Mouse (Mus musculus) liver, embryonic 14.5 days (tissue): Measurements from ENCODE around the gene Rgs16. TPM values are rescaled to one million over a fixed set of nuclear protein-coding genes. Genes with fewer than 3 reads are reported as not detected.
A peak's percentile ranks its signal among the peaks of the same experiment; 100 is the strongest.
"Not testable (repeated sequence)": the region's sequence is repeated elsewhere in the genome, so short reads cannot be mapped to it uniquely, and the experiment has no call there.

Source experiments
- ATAC-seq: fragments of 200-750 bp; cut with Nextera tagmentation; 2 replicates; pipeline ENCODE4 v1.8.0; 2017; ENCODE audit warnings: moderate number of reproducible peaks, mild to moderate bottlenecking, moderate library complexity; ENCODE audit not compliant: insufficient read depth
- DNase-seq, 3 experiments: peaks; one replicate each; pipeline ENCODE4 v3.0.0-alpha.2; 2012 to 2013; ENCODE audit warnings: low read depth in 3 of 3, low spot score in 3 of 3
- H3K27ac ChIP-seq: fragments of 300-500 bp; sonication (generic); 2 replicates; pipeline ENCODE4 v1.5.1; 2014; ENCODE audit warnings: moderate library complexity, mild to moderate bottlenecking, control low read depth, inconsistent platforms
- H3K27me3 ChIP-seq: fragments of 300-500 bp; sonication (generic); 2 replicates; pipeline ENCODE4 v1.6.1; 2014; ENCODE audit warnings: mild to moderate bottlenecking, low read length, moderate library complexity; ENCODE audit not compliant: control insufficient read depth, insufficient read depth
- H3K36me3 ChIP-seq: fragments of 300-500 bp; sonication (generic); replicated peaks from 2 replicates; pipeline ENCODE4 v1.6.1; 2014; ENCODE audit warnings: low read depth; ENCODE audit not compliant: control insufficient read depth, insufficient read depth
- H3K4me1 ChIP-seq, 2 experiments: fragments of 200-500 bp in 1 of 2; fragments of 300-500 bp in 1 of 2; sonication (generic) in 1 of 2; replicated peaks; 2 replicates each; pipeline ENCODE4 v1.6.1; 2012 to 2014; ENCODE audit warnings: antibody characterized with exemption in 1 of 2, inconsistent platforms in 1 of 2, low read length in 1 of 2; ENCODE audit not compliant: control insufficient read depth in 2 of 2, insufficient read depth in 2 of 2
- H3K4me2 ChIP-seq: fragments of 300-500 bp; sonication (generic); 2 replicates; pipeline ENCODE4 v1.6.1; 2014; ENCODE audit warnings: low read depth, mild to moderate bottlenecking, control low read depth, moderate library complexity
- H3K4me3 ChIP-seq, 2 experiments: fragments of 200-500 bp in 1 of 2; fragments of 300-500 bp in 1 of 2; sonication (generic) in 1 of 2; 2 replicates each; pipeline ENCODE4 v1.5.1; 2012 to 2014; ENCODE audit warnings: low read depth in 2 of 2, low read length in 2 of 2, mild to moderate bottlenecking in 2 of 2, control low read depth in 1 of 2, inconsistent platforms in 1 of 2, moderate library complexity in 1 of 2; ENCODE audit not compliant: insufficient read depth in 1 of 2
- H3K9ac ChIP-seq: fragments of 300-500 bp; sonication (generic); replicated peaks from 2 replicates; pipeline ENCODE4 v1.6.1; 2014; ENCODE audit warnings: mild to moderate bottlenecking, control low read depth, moderate library complexity
- H3K9me3 ChIP-seq: fragments of 300-500 bp; sonication (generic); 2 replicates; pipeline ENCODE4 v1.6.1; 2016; ENCODE audit warnings: low read length, mixed read lengths; ENCODE audit not compliant: control insufficient read depth
- CTCF ChIP-seq: IDR thresholded peaks from 2 replicates; pipeline ENCODE4 v1.5.1; 2016; ENCODE audit warnings: antibody characterized with exemption, low read depth, control low read depth
- EP300 ChIP-seq: IDR thresholded peaks from 2 replicates; pipeline ENCODE4 v1.6.1; 2016; ENCODE audit warnings: antibody characterized with exemption, low read depth
- WGBS: fragments of 180-500 bp; shearing (Covaris S2); extraction: QIAGEN DNeasy Blood & Tissue Kit; methylation state at CpG from one replicate; pipeline ENCODE4 v1.1.7; 2014; ENCODE audit not compliant: insufficient replicate concordance; 5-methylcytosine and 5-hydroxymethylcytosine counted together
- polyA plus RNA-seq, 2 experiments: library from polyadenylated mRNA; depleted of rRNA in 1 of 2; stranded (reverse) in 1 of 2; unstranded in 1 of 2; fragments of >200 nt; fragmentation: Nextera tagmentation in 1 of 2; extraction: Ambion mirVana in 1 of 2; gene quantifications; 2 replicates each; pipeline versions ENCODE4 v1.2.1 to v1.2.3; 2012 to 2014

The Rgs16 gene
- polyA plus RNA-seq, 2 experiments = 0.08 TPM; not detected in 1

GRCm38 (mm10) chr1:153766298-153766697, 26.1 kb downstream of the Rgs16 start:
- no peak for TF ChIP-seq CTCF
- no peak for TF ChIP-seq EP300
- 57% methylated on average over 8 of the region's 8 CpGs for WGBS

GRCm38 (mm10) chr1:153767281-153767680, 27.1 kb downstream of the Rgs16 start:
- Histone ChIP-seq H3K27ac (no peak overlapping the region), H3K27me3 (no peaks in the 10 kb centered on the region), H3K4me1 (peaks cover 0 to 9% of the 10 kb centered on the region in 2 experiments; a peak in 2 of 4 replicates), H3K9me3 (no peaks in the 10 kb centered on the region), H3K4me3 (no peak overlapping the region), H3K36me3 (no peaks in the 10 kb centered on the region; the same call in 1 of the 2 replicates), H3K9ac (no peak overlapping the region), H3K4me2 (no peak overlapping the region)
- 50% methylated on average over 1 of the region's 1 CpGs for WGBS
- no peak for TF ChIP-seq EP300
- DNase-seq = no peak
- ATAC-seq = no peak

More at GRCm38 (mm10) chr1:153766298-153766697, 26.1 kb downstream of the Rgs16 start:
- Histone ChIP-seq H3K36me3 (peaks cover 5% of the 10 kb centered on the region), H3K9ac (no peak overlapping the region), H3K27ac (no peak overlapping the region), H3K27me3 (no peaks in the 10 kb centered on the region), H3K9me3 (no peaks in the 10 kb centered on the region), H3K4me3 (no peak overlapping the region), H3K4me1 (peaks cover 0 to 9% of the 10 kb centered on the region in 2 experiments; a peak in 2 of 4 replicates), H3K4me2 (no peak overlapping the region)
- ATAC-seq = no peak
- DNase-seq = no peak

GRCm38 (mm10) chr1:153768465-153768864, 28.3 kb downstream of the Rgs16 start:
- ATAC-seq = no peak
- no peak overlapping the region for H3K9ac ChIP-seq
- no peaks in the 10 kb centered on the region for H3K9me3 ChIP-seq
- no peak overlapping the region for H3K27ac ChIP-seq
- H3K4me3 ChIP-seq = no peak overlapping the region
- TF ChIP-seq EP300 (no peak), CTCF (no peak)
- H3K4me1 ChIP-seq = peaks cover 0 to 9% of the 10 kb centered on the region in 2 experiments; a peak in 2 of 4 replicates
- no peak overlapping the region for H3K4me2 ChIP-seq
- no peaks in the 10 kb centered on the region for H3K36me3 ChIP-seq
- 26% methylated on average over 5 of the region's 5 CpGs for WGBS
- DNase-seq = no peak
- H3K27me3 ChIP-seq = no peaks in the 10 kb centered on the region

GRCm38 (mm10) chr1:153769571-153769970, 29.4 kb downstream of the Rgs16 start:
- 47% methylated on average over 6 of the region's 6 CpGs for WGBS
- not testable (repeated sequence) for H3K36me3 ChIP-seq, H3K4me2 ChIP-seq

GRCm38 (mm10) chr1:153769998-153770775, 30.0 kb downstream of the Rgs16 start:
- Histone ChIP-seq H3K27me3 (no peaks in the 10 kb centered on the region), H3K9me3 (no peaks in the 10 kb centered on the region), H3K9ac (no peak overlapping the region), H3K36me3 (no peaks in the 10 kb centered on the region), H3K4me3 (no peak overlapping the region), H3K4me2 (no peak overlapping the region), H3K4me1 (peaks cover 0 to 9% of the 10 kb centered on the region in 2 experiments; a peak in 2 of 4 replicates), H3K27ac (no peak overlapping the region)
- TF ChIP-seq CTCF (no peak), EP300 (no peak)
- ATAC-seq (peak; percentile 22; the same call in 1 of the 2 replicates), DNase-seq (no peak)
- WGBS = 57% methylated on average over 10 of the region's 10 CpGs

More at GRCm38 (mm10) chr1:153769571-153769970, 29.4 kb downstream of the Rgs16 start:
- H3K9ac ChIP-seq, ATAC-seq, H3K27ac ChIP-seq, DNase-seq, H3K27me3 ChIP-seq, H3K4me1 ChIP-seq, H3K4me3 ChIP-seq, H3K9me3 ChIP-seq: not testable (repeated sequence)
